Mouse (Mus musculus) stomach, embryonic 16.5 days (tissue): ENCODE measurements at regions not wholly inside any gene's neighbourhood (a gene's known extent, or its start where the extent isn't known, plus 50 kb on each side); places are given as distances from the start of the nearest gene placed in this dataset.
"Not testable (repeated sequence)": the region's sequence is repeated elsewhere in the genome, so short reads cannot be mapped to it uniquely, and the experiment has no call there.

Experiments used
- ATAC-seq: fragments of 200-750 bp; cut with Nextera tagmentation; 2 replicates; pipeline ENCODE4 v1.8.0; 2017; ENCODE audit warnings: moderate number of reproducible peaks, moderate TSS enrichment; ENCODE audit not compliant: insufficient read depth, low FRiP score
- H3K27ac ChIP-seq: fragments of 300-500 bp; sonication (generic); 2 replicates; pipeline ENCODE4 v1.5.1; 2014; ENCODE audit warnings: low read length
- H3K27me3 ChIP-seq: fragments of 300-500 bp; sonication (generic); 2 replicates; pipeline ENCODE4 v1.6.1; 2014; ENCODE audit warnings: low read length, control low read depth, mixed read lengths; ENCODE audit not compliant: control insufficient read depth, insufficient read depth
- H3K36me3 ChIP-seq: fragments of 300-500 bp; sonication (generic); 2 replicates; pipeline ENCODE4 v1.6.1; 2014; ENCODE audit warnings: low read length; ENCODE audit not compliant: control insufficient read depth, insufficient read depth
- H3K4me1 ChIP-seq: fragments of 300-500 bp; sonication (generic); 2 replicates; pipeline ENCODE4 v1.6.1; 2014; ENCODE audit warnings: low read length, control low read depth, mixed read lengths; ENCODE audit not compliant: control insufficient read depth, insufficient read depth
- H3K4me2 ChIP-seq: fragments of 300-500 bp; sonication (generic); 2 replicates; pipeline ENCODE4 v1.6.1; 2014; ENCODE audit warnings: low read depth, low read length, mixed read lengths
- H3K4me3 ChIP-seq: fragments of 300-500 bp; sonication (generic); replicated peaks from 2 replicates; pipeline ENCODE4 v1.5.1; 2014; ENCODE audit warnings: mild to moderate bottlenecking, low read length
- H3K9ac ChIP-seq: fragments of 300-500 bp; sonication (generic); 2 replicates; pipeline ENCODE4 v1.6.1; 2014; ENCODE audit warnings: low read length
- H3K9me3 ChIP-seq: fragments of 300-500 bp; sonication (generic); replicated peaks from 2 replicates; pipeline ENCODE4 v1.6.1; 2016; ENCODE audit warnings: low read length, control low read depth; ENCODE audit not compliant: control insufficient read depth
- WGBS: fragments of 180-500 bp; shearing (Covaris S2); extraction: QIAGEN DNeasy Blood & Tissue Kit; methylation state at CpG from one replicate; pipeline ENCODE4 v1.1.7; 2014; 5-methylcytosine and 5-hydroxymethylcytosine counted together

- Histone ChIP-seq H3K4me3 (no peak overlapping the region), H3K4me2 (no peak overlapping the region), H3K9me3 (no peaks in the 10 kb centered on the region), H3K27ac (no peak overlapping the region), H3K4me1 (no peaks in the 10 kb centered on the region), H3K27me3 (no peaks in the 10 kb centered on the region), H3K36me3 (no peaks in the 10 kb centered on the region), H3K9ac (no peak overlapping the region)
- 53% methylated on average over 5 of the region's 5 CpGs for WGBS
- ATAC-seq = no peak
Observed at GRCm38 (mm10) chr10:37760542-37761367, 622.0 kb upstream of the Marcks start.

GRCm38 (mm10) chr10:37741581-37741980 lies 602.9 kb upstream of the Marcks start:
- Histone ChIP-seq H3K27me3 (no peaks in the 10 kb centered on the region), H3K27ac (no peak overlapping the region), H3K4me2 (no peak overlapping the region), H3K9me3 (no peaks in the 10 kb centered on the region), H3K4me3 (no peak overlapping the region), H3K9ac (no peak overlapping the region), H3K36me3 (no peaks in the 10 kb centered on the region), H3K4me1 (no peaks in the 10 kb centered on the region)
- WGBS = 23% methylated on average over 2 of the region's 2 CpGs
- ATAC-seq = no peak

GRCm38 (mm10) chr10:37739024-37739423 lies 600.3 kb upstream of the Marcks start:
- no peak overlapping the region for H3K4me2 ChIP-seq
- H3K9me3 ChIP-seq = no peaks in the 10 kb centered on the region
- H3K27ac ChIP-seq = no peak overlapping the region
- 55% methylated on average over 2 of the region's 2 CpGs for WGBS
- no peaks in the 10 kb centered on the region for H3K36me3 ChIP-seq
- H3K9ac ChIP-seq = no peak overlapping the region
- no peaks in the 10 kb centered on the region for H3K4me1 ChIP-seq
- no peak overlapping the region for H3K4me3 ChIP-seq
- no peak for ATAC-seq
- H3K27me3 ChIP-seq = no peaks in the 10 kb centered on the region

GRCm38 (mm10) chr10:37725609-37726008 lies 586.9 kb upstream of the Marcks start:
- 49% methylated on average over 4 of the region's 4 CpGs for WGBS
- Histone ChIP-seq H3K27me3 (no peaks in the 10 kb centered on the region), H3K4me1 (no peaks in the 10 kb centered on the region)

GRCm38 (mm10) chr10:37724994-37725393 lies 586.3 kb upstream of the Marcks start:
- not testable (repeated sequence) for H3K9me3 ChIP-seq, H3K27ac ChIP-seq, H3K4me3 ChIP-seq, H3K4me1 ChIP-seq, H3K36me3 ChIP-seq, H3K9ac ChIP-seq, H3K4me2 ChIP-seq, ATAC-seq, H3K27me3 ChIP-seq
- WGBS = 80% methylated on average over 7 of the region's 7 CpGs

More at GRCm38 (mm10) chr10:37725609-37726008, 586.9 kb upstream of the Marcks start:
- Histone ChIP-seq H3K4me2 (no peak overlapping the region), H3K9ac (no peak overlapping the region), H3K27ac (no peak overlapping the region), H3K9me3 (no peaks in the 10 kb centered on the region), H3K36me3 (no peaks in the 10 kb centered on the region), H3K4me3 (no peak overlapping the region)
- no peak for ATAC-seq

- H3K9ac ChIP-seq = no peak overlapping the region
- no peak for ATAC-seq
- 70% methylated on average over 2 of the region's 2 CpGs for WGBS
- no peaks in the 10 kb centered on the region for H3K27me3 ChIP-seq
- no peaks in the 10 kb centered on the region for H3K9me3 ChIP-seq
- H3K36me3 ChIP-seq = no peaks in the 10 kb centered on the region
- H3K4me2 ChIP-seq = no peak overlapping the region
- H3K4me1 ChIP-seq = no peaks in the 10 kb centered on the region
- H3K4me3 ChIP-seq = no peak overlapping the region
- no peak overlapping the region for H3K27ac ChIP-seq
Observed at GRCm38 (mm10) chr10:37720748-37721147, 582.0 kb upstream of the Marcks start.

- Histone ChIP-seq H3K4me3 (no peak overlapping the region), H3K4me1 (no peaks in the 10 kb centered on the region), H3K9ac (no peak overlapping the region), H3K4me2 (no peak overlapping the region), H3K27ac (no peak overlapping the region), H3K36me3 (no peaks in the 10 kb centered on the region), H3K9me3 (no peaks in the 10 kb centered on the region), H3K27me3 (no peaks in the 10 kb centered on the region)
- no peak for ATAC-seq
Observed at GRCm38 (mm10) chr10:37716946-37717345, 578.2 kb upstream of the Marcks start.

- H3K9me3 ChIP-seq = no peaks in the 10 kb centered on the region
- no peak for ATAC-seq
Observed at GRCm38 (mm10) chr10:37711459-37711858, 572.7 kb upstream of the Marcks start.

GRCm38 (mm10) chr10:37694041-37694690 lies 555.4 kb upstream of the Marcks start:
- Histone ChIP-seq H3K27ac (no peak overlapping the region), H3K9ac (no peak overlapping the region), H3K36me3 (no peaks in the 10 kb centered on the region), H3K4me2 (no peak overlapping the region), H3K4me3 (no peak overlapping the region), H3K9me3 (no peaks in the 10 kb centered on the region), H3K27me3 (no peaks in the 10 kb centered on the region), H3K4me1 (no peaks in the 10 kb centered on the region)
- 62% methylated on average over 7 of the region's 7 CpGs for WGBS
- no peak for ATAC-seq

More at GRCm38 (mm10) chr10:37711459-37711858, 572.7 kb upstream of the Marcks start:
- Histone ChIP-seq H3K27ac (no peak overlapping the region), H3K27me3 (no peaks in the 10 kb centered on the region), H3K36me3 (no peaks in the 10 kb centered on the region), H3K9ac (no peak overlapping the region), H3K4me2 (no peak overlapping the region), H3K4me3 (no peak overlapping the region), H3K4me1 (no peaks in the 10 kb centered on the region)
